Mouse (Mus musculus): ENCODE results near the gene Omp. TPM values are rescaled to one million over a fixed set of nuclear protein-coding genes. Genes with fewer than 3 reads are reported as not detected.

Omp gene
- polyA plus RNA-seq, 1 experiment from 2014 or later, result 0.35 TPM

- no peaks in the 10 kb centered on the region for H3K27me3 ChIP-seq (ENCODE audit: control insufficient read depth, insufficient read depth, low read depth, low read length)
- no peak overlapping the region for H3K9ac ChIP-seq (ENCODE audit: low read depth, low read length)
- H3K4me1 ChIP-seq (ENCODE audit: control insufficient read depth, insufficient read depth, low read length), result peaks cover 5% of the 10 kb centered on the region; the same call in 1 of the 2 replicates
- H3K9me3 ChIP-seq (replicated peaks; ENCODE audit: control insufficient read depth, low read length, poor library complexity, severe bottlenecking), result no peaks in the 10 kb centered on the region
- no peak for ATAC-seq
- H3K27ac ChIP-seq (ENCODE audit: low read length), result no peak overlapping the region
- no peaks in the 10 kb centered on the region for H3K36me3 ChIP-seq (ENCODE audit: control insufficient read depth, insufficient read depth, low read length)
- 78% methylated on average over 5 of the region's 5 CpGs for whole genome bisulfite sequencing
- no peak overlapping the region for H3K4me3 ChIP-seq (ENCODE audit: low read depth, low read length)
- no peak overlapping the region for H3K4me2 ChIP-seq (ENCODE audit: low read length)
Measured at GRCm38 (mm10) chr7:98103942-98104292, 41.4 kb downstream of the Omp start.

- WGBS, result 17% methylated on average over 21 of the region's 26 CpGs
- Histone ChIP-seq H3K9me3 (replicated peaks; ENCODE audit: control insufficient read depth, low read length, poor library complexity, severe bottlenecking) (no peaks in the 10 kb centered on the region), H3K27ac (ENCODE audit: low read length) (peak overlapping the region; percentile 56), H3K9ac (ENCODE audit: low read depth, low read length) (peak overlapping the region; percentile 56), H3K36me3 (ENCODE audit: control insufficient read depth, insufficient read depth, low read length) (no peaks in the 10 kb centered on the region), H3K4me2 (ENCODE audit: low read length) (peak overlapping the region; percentile 55), H3K4me3 (ENCODE audit: low read depth, low read length) (peak overlapping the region; percentile 25), H3K27me3 (ENCODE audit: control insufficient read depth, insufficient read depth, low read depth, low read length) (no peaks in the 10 kb centered on the region), H3K4me1 (ENCODE audit: control insufficient read depth, insufficient read depth, low read length) (peaks cover 5% of the 10 kb centered on the region; the same call in 1 of the 2 replicates)
- peak; percentile 71 for ATAC-seq
Measured at GRCm38 (mm10) chr7:98103002-98103941, 42.0 kb downstream of the Omp start.

- Histone ChIP-seq H3K9ac (ENCODE audit: low read depth, low read length) (peak overlapping the region; percentile 56), H3K27ac (ENCODE audit: low read length) (peak overlapping the region; percentile 56; the same call in 1 of the 2 replicates), H3K9me3 (replicated peaks; ENCODE audit: control insufficient read depth, low read length, poor library complexity, severe bottlenecking) (no peaks in the 10 kb centered on the region), H3K36me3 (ENCODE audit: control insufficient read depth, insufficient read depth, low read length) (peaks cover 3% of the 10 kb centered on the region), H3K4me3 (ENCODE audit: low read depth, low read length) (no peak overlapping the region), H3K4me2 (ENCODE audit: low read length) (peak overlapping the region; percentile 55), H3K4me1 (ENCODE audit: control insufficient read depth, insufficient read depth, low read length) (peaks cover 5% of the 10 kb centered on the region; the same call in 1 of the 2 replicates), H3K27me3 (ENCODE audit: control insufficient read depth, insufficient read depth, low read depth, low read length) (no peaks in the 10 kb centered on the region)
- WGBS, result 95% methylated on average over 11 of the region's 11 CpGs
- peak; percentile 37; the same call in 1 of the 2 replicates for ATAC-seq
Measured at GRCm38 (mm10) chr7:98102488-98102887, 42.8 kb downstream of the Omp start.

- Histone ChIP-seq H3K4me3 (ENCODE audit: low read depth, low read length) (no peak overlapping the region), H3K4me1 (ENCODE audit: control insufficient read depth, insufficient read depth, low read length) (peaks cover 2% of the 10 kb centered on the region; the same call in 1 of the 2 replicates), H3K9ac (ENCODE audit: low read depth, low read length) (no peak overlapping the region), H3K27ac (ENCODE audit: low read length) (no peak overlapping the region), H3K4me2 (ENCODE audit: low read length) (no peak overlapping the region), H3K36me3 (ENCODE audit: control insufficient read depth, insufficient read depth, low read length) (peaks cover 11% of the 10 kb centered on the region), H3K27me3 (ENCODE audit: control insufficient read depth, insufficient read depth, low read depth, low read length) (no peaks in the 10 kb centered on the region), H3K9me3 (replicated peaks; ENCODE audit: control insufficient read depth, low read length, poor library complexity, severe bottlenecking) (no peaks in the 10 kb centered on the region)
- WGBS, result 90% methylated on average over 8 of the region's 8 CpGs
- no peak for ATAC-seq
Measured at GRCm38 (mm10) chr7:98097557-98097956, 47.7 kb downstream of the Omp start.

- Histone ChIP-seq H3K27me3 (ENCODE audit: control insufficient read depth, insufficient read depth, low read depth, low read length) (no peaks in the 10 kb centered on the region), H3K4me1 (ENCODE audit: control insufficient read depth, insufficient read depth, low read length) (no peaks in the 10 kb centered on the region), H3K4me3 (ENCODE audit: low read depth, low read length) (no peak overlapping the region), H3K9ac (ENCODE audit: low read depth, low read length) (no peak overlapping the region), H3K9me3 (replicated peaks; ENCODE audit: control insufficient read depth, low read length, poor library complexity, severe bottlenecking) (no peaks in the 10 kb centered on the region), H3K36me3 (ENCODE audit: control insufficient read depth, insufficient read depth, low read length) (peaks cover 11% of the 10 kb centered on the region), H3K27ac (ENCODE audit: low read length) (no peak overlapping the region), H3K4me2 (ENCODE audit: low read length) (no peak overlapping the region)
- 96% methylated on average over 4 of the region's 4 CpGs for WGBS
- no peak for ATAC-seq
Measured at GRCm38 (mm10) chr7:98095852-98096251, 49.5 kb downstream of the Omp start.

Other genes starting within 250 kb of the Omp start
- 0.09 TPM in 1 of 2 replicates, not detected in the other for gene Gdpd4, start 225.5 kb downstream of the Omp start, polyA plus RNA-seq (2015; fragmentation: Nextera tagmentation; extraction: Ambion mirVana)
- gene Myo7a, start 26.0 kb downstream of the Omp start, polyA plus RNA-seq (2015; fragmentation: Nextera tagmentation; extraction: Ambion mirVana), result 22.5 and 22.8 TPM in 2 replicates
- gene Capn5, start 32.8 kb upstream of the Omp start, polyA plus RNA-seq (2015; fragmentation: Nextera tagmentation; extraction: Ambion mirVana), result 23.5 and 24.0 TPM in 2 replicates
- 0.45 and 0.57 TPM in 2 replicates for gene B3gnt6, start 54.0 kb upstream of the Omp start, polyA plus RNA-seq (2015; fragmentation: Nextera tagmentation; extraction: Ambion mirVana)
- gene Acer3, start 175.7 kb upstream of the Omp start, polyA plus RNA-seq (2015; fragmentation: Nextera tagmentation; extraction: Ambion mirVana), result 20.6 and 22.5 TPM in 2 replicates
- 7.0 and 8.0 TPM in 2 replicates for gene Tsku, start 215.8 kb upstream of the Omp start, polyA plus RNA-seq (2015; fragmentation: Nextera tagmentation; extraction: Ambion mirVana)

Measured in midbrain, embryonic 16.5 days (tissue).